Comparison of ENCODE assay signal across 9 mouse cellular contexts in the genomic region with DNA sequence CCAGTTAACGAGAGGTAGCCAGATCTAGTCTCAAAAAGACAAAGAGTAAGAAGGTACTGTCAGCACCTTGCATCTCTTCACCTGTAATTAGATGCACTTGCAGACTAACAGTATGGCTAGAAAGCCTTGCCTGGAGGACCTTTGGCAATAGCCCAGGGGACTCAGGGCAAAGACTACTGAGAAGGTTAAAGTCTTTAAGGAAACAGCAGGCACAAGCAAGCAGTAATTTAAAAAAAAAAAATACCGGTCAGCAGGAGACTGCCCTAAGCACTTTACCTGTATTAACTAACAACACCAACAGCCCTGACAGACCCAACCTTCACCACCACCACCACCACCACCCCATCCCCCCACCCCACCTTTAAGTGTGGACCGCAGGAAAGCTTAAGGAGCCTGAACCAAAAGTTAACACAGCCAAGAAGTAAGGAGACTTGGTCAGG. TPM values are rescaled to one million over a fixed set of nuclear protein-coding genes. Genes with fewer than 3 reads are reported as not detected.
DNase-seq lines count a peak whose midpoint lies in the region; ATAC-seq and TF ChIP-seq lines count a peak whose summit lies in the region.
"Not testable (repeated sequence)": the region's sequence is repeated elsewhere in the genome, so short reads cannot be mapped to it uniquely, and the experiment has no call there.
"Had no signal": no experiment of that assay in that cellular context is flagged by ENCODE, and none has a peak within 500 bp of the region (broad histone marks: within the 10 kb centered on the region; RNA-seq: fewer than 3 reads in every experiment).

Gm5475 (plus strand) TSS at position 390 of the 440 bp plus-strand sequence.

- peak within 1 kb of the TSS; percentile 96 for H3K9ac ChIP-seq in forebrain, embryonic 13.5 days
- H3K9ac ChIP-seq in heart, postnatal 0 days (replicated peaks; ENCODE audit: low read depth, low read length): peak within 1 kb of the TSS; percentile 83
- H3K9ac ChIP-seq in midbrain, postnatal 0 days (replicated peaks; ENCODE audit: low read length, poor library complexity, severe bottlenecking): peak within 1 kb of the TSS; percentile 85

- peak within 1 kb of the TSS; percentile 88 for H3K4me2 ChIP-seq in forebrain, embryonic 13.5 days
- peak within 1 kb of the TSS; percentile 89 for H3K4me2 ChIP-seq in heart, postnatal 0 days (ENCODE audit: low read depth, low read length)
- peak within 1 kb of the TSS; percentile 91 for H3K4me2 ChIP-seq in midbrain, postnatal 0 days (ENCODE audit: low read depth, low read length, poor library complexity, severe bottlenecking)

- not testable (repeated sequence) for ATAC-seq in forebrain, embryonic 13.5 days; heart, postnatal 0 days (ENCODE audit: insufficient read depth, low read depth); midbrain, postnatal 0 days (ENCODE audit: low FRiP score)

- TF ChIP-seq EP300 in heart, postnatal 0 days (IDR thresholded peaks at IDR 0.05; ENCODE audit: low read depth): not testable (repeated sequence)

- not testable (repeated sequence) for TF ChIP-seq POLR2A in cerebellum, adult 2 months (IDR thresholded peaks at IDR 0.05; ENCODE audit: borderline replicate concordance, insufficient read depth, low read length); lung, adult 2 months (IDR thresholded peaks at IDR 0.05; ENCODE audit: borderline replicate concordance, extremely low read depth, low read depth, low read length); testis, adult 2 months (IDR thresholded peaks at IDR 0.05; ENCODE audit: control insufficient read depth, low read depth, low read length)

- H3K4me3 ChIP-seq in cerebellum, adult 2 months (replicated peaks; ENCODE audit: insufficient read depth, low read depth, low read length): peak within 1 kb of the TSS; percentile 99
- H3K4me3 ChIP-seq in forebrain, embryonic 13.5 days: peak within 1 kb of the TSS; percentile 96
- H3K4me3 ChIP-seq in heart, postnatal 0 days (ENCODE audit: low read depth, low read length): peak within 1 kb of the TSS; percentile 83
- peak within 1 kb of the TSS; percentile 99 for H3K4me3 ChIP-seq in limb, embryonic 10.5 days
- H3K4me3 ChIP-seq in lung, adult 2 months (replicated peaks; ENCODE audit: extremely low read depth, low read depth, low read length): peak within 1 kb of the TSS; percentile 79
- H3K4me3 ChIP-seq in midbrain, postnatal 0 days (ENCODE audit: low read depth, low read length): peak within 1 kb of the TSS; percentile 85
- H3K4me3 ChIP-seq in testis, adult 2 months (ENCODE audit: control insufficient read depth, low read depth, low read length): peak within 1 kb of the TSS; percentile 90

- not testable (repeated sequence) for TF ChIP-seq CTCF in cerebellum, adult 2 months (IDR thresholded peaks at IDR 0.05; ENCODE audit: borderline replicate concordance, insufficient read depth, low read depth, low read length); heart, postnatal 0 days (IDR thresholded peaks at IDR 0.05; ENCODE audit: low read depth); lung, adult 2 months (IDR thresholded peaks at IDR 0.05; ENCODE audit: insufficient read depth, low read length); midbrain, postnatal 0 days (IDR thresholded peaks at IDR 0.05); testis, adult 2 months (IDR thresholded peaks at IDR 0.05; ENCODE audit: control insufficient read depth, insufficient read depth, insufficient replicate concordance, low read depth, low read length)

- not testable (repeated sequence) for H3K9me3 ChIP-seq in forebrain, embryonic 13.5 days (replicated peaks); heart, postnatal 0 days (replicated peaks; ENCODE audit: control insufficient read depth, low read length); limb, embryonic 10.5 days (replicated peaks); midbrain, postnatal 0 days (ENCODE audit: low read length)

- WGBS in cerebellum, adult 2 months: 19% methylated on average over 3 of the region's 3 CpGs
- WGBS in forebrain, embryonic 13.5 days: 30% methylated on average over 3 of the region's 3 CpGs
- WGBS in heart, postnatal 0 days: 30% methylated on average over 3 of the region's 3 CpGs
- 29% methylated on average over 3 of the region's 3 CpGs for WGBS in limb, embryonic 10.5 days
- WGBS in lung, adult 2 months: 23% methylated on average over 3 of the region's 3 CpGs
- 27% methylated on average over 3 of the region's 3 CpGs for WGBS in midbrain, postnatal 0 days

- H3K36me3 ChIP-seq in forebrain, embryonic 13.5 days (ENCODE audit: poor library complexity, severe bottlenecking); heart, postnatal 0 days (replicated peaks; ENCODE audit: control insufficient read depth, insufficient read depth, low read length); limb, embryonic 10.5 days; midbrain, postnatal 0 days (ENCODE audit: insufficient read depth, low read length); testis, adult 2 months (ENCODE audit: control insufficient read depth, insufficient read depth, low read length): not testable (repeated sequence)

- peaks cover 12% of the 10 kb centered on the region for H3K4me1 ChIP-seq in cerebellum, adult 2 months (ENCODE audit: control insufficient read depth, insufficient read depth, low read length)
- H3K4me1 ChIP-seq in forebrain, embryonic 13.5 days: peaks cover 45% of the 10 kb centered on the region
- peaks cover 23% of the 10 kb centered on the region for H3K4me1 ChIP-seq in heart, postnatal 0 days (ENCODE audit: control insufficient read depth, insufficient read depth)
- H3K4me1 ChIP-seq in limb, embryonic 10.5 days: peaks cover 56% of the 10 kb centered on the region
- H3K4me1 ChIP-seq in lung, adult 2 months (ENCODE audit: control insufficient read depth, insufficient read depth, low read length): not testable (repeated sequence)
- peaks cover 13% of the 10 kb centered on the region; the same call in 1 of the 2 replicates for H3K4me1 ChIP-seq in midbrain, postnatal 0 days (ENCODE audit: insufficient read depth, low read length)
- H3K4me1 ChIP-seq in testis, adult 2 months (ENCODE audit: control insufficient read depth, insufficient read depth, low read length): peaks cover 17% of the 10 kb centered on the region

- H3K27ac ChIP-seq in cerebellum, adult 2 months (ENCODE audit: insufficient read depth, low read length); forebrain, embryonic 13.5 days: not testable (repeated sequence)
- peak within 1 kb of the TSS; percentile 56 for H3K27ac ChIP-seq in heart, postnatal 0 days (ENCODE audit: low read depth)
- H3K27ac ChIP-seq in limb, embryonic 10.5 days: peak within 1 kb of the TSS; percentile 92
- H3K27ac ChIP-seq in midbrain, postnatal 0 days (ENCODE audit: low read depth, low read length): peak within 1 kb of the TSS; percentile 58
- H3K27ac ChIP-seq in testis, adult 2 months (ENCODE audit: control insufficient read depth, insufficient read depth, low read depth, low read length): peak within 1 kb of the TSS; percentile 81

- not testable (repeated sequence) for DNase-seq in cerebellum, adult 2 months; heart, postnatal 0 days (ENCODE audit: low spot score); limb, embryonic 10.5 days (ENCODE audit: low spot score); lung, adult 2 months; midbrain, postnatal 0 days (ENCODE audit: low spot score)
- peak; percentile 69 for DNase-seq in kidney, adult 18-20 months

- not testable (repeated sequence) for H3K27me3 ChIP-seq in cerebellum, adult 2 months (ENCODE audit: control insufficient read depth, insufficient read depth, low read length); limb, embryonic 10.5 days (ENCODE audit: low read depth, poor library complexity, severe bottlenecking); testis, adult 2 months (ENCODE audit: control insufficient read depth, insufficient read depth, low read length)
- H3K27me3 ChIP-seq in forebrain, embryonic 13.5 days: peaks cover 31% of the 10 kb centered on the region
- H3K27me3 ChIP-seq in heart, postnatal 0 days (ENCODE audit: control insufficient read depth, insufficient read depth, low read length): peaks cover 12% of the 10 kb centered on the region; the same call in 1 of the 2 replicates
- peaks cover 15% of the 10 kb centered on the region for H3K27me3 ChIP-seq in midbrain, postnatal 0 days (ENCODE audit: insufficient read depth, low read length)

RNA-seq across cellular contexts. Expression of gene Gm5475, which starts in this region (rescaled TPM):
- polyA plus RNA-seq in cerebellum, adult 2 months (2012; rRNA removed): not detected in 2 replicates
- 0.06 TPM in 1 of 2 replicates, not detected in the other for polyA plus RNA-seq in forebrain, embryonic 13.5 days (2015; fragmentation: Nextera tagmentation; extraction: Ambion mirVana)
- total RNA-seq in heart, postnatal 0 days (2014; rRNA removed; ENCODE audit: low replicate concordance): not detected in 2 replicates
- polyA plus RNA-seq in heart, postnatal 0 days (2015; fragmentation: Nextera tagmentation; extraction: Ambion mirVana): 0.04 TPM in 1 of 2 replicates, not detected in the other
- 0.08 and 0.11 TPM in 2 replicates for polyA plus RNA-seq in limb, embryonic 10.5 days (2016; fragmentation: Nextera tagmentation; extraction: Ambion mirVana)
- polyA plus RNA-seq in lung, adult 2 months (2012; rRNA removed): not detected in 2 replicates
- total RNA-seq in midbrain, postnatal 0 days (2014; rRNA removed): not detected in 2 replicates
- polyA plus RNA-seq in midbrain, postnatal 0 days (2015; fragmentation: Nextera tagmentation; extraction: Ambion mirVana): 0.15 and 0.17 TPM in 2 replicates
- polyA plus RNA-seq in testis, adult 2 months (2012; rRNA removed): 0.19 and 0.30 TPM in 2 replicates
- total RNA-seq: megakaryocyte, adult 5-6 weeks had no signal
